Mouse (Mus musculus): ENCODE results near the gene Pcdh15.

DNA sequence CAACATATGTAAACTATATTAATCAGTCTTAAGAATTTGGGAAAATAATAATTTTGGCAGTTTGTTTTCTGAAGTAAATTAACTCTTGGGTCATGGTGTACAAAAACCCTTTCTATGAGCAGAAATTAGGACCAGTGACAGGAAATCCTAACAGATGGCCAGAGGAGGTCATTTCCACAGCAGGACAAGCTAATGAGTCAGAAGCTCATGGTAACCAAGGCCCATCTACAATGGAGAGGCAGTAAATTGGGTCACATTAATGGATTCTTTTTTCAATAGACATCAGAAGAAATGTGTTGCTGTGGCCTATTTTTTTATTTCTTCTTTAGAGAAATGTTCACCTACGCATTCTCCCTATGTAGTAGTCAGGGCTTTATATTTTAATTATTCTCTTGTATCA, 923.9 kb downstream of the Pcdh15 start:
- TF ChIP-seq POLR2A (IDR thresholded peaks at IDR 0.05; ENCODE audit: borderline replicate concordance, insufficient read depth, low read length): no peak
- TF ChIP-seq CTCF (IDR thresholded peaks at IDR 0.05; ENCODE audit: borderline replicate concordance, insufficient read depth, low read depth, low read length): no peak

Data from cerebellum, adult 2 months (tissue).